Mouse (Mus musculus) heart, adult 2 months (tissue): ENCODE results near the gene Msi1. TPM values are rescaled to one million over a fixed set of nuclear protein-coding genes. Genes with fewer than 3 reads are reported as not detected.

ENCODE experiments used
- DNase-seq, 2 experiments: peaks; one replicate each; pipeline ENCODE4 v3.0.0; 2021
- H3K27ac ChIP-seq: fragments of 200-600 bp; 2 replicates; pipeline ENCODE4 v1.8.1; 2022
- H3K27me3 ChIP-seq: fragments of 200-500 bp; 2 replicates; pipeline ENCODE4 v1.6.1; 2012; ENCODE audit warnings: mild to moderate bottlenecking, low read length, inconsistent platforms, mixed read lengths; ENCODE audit not compliant: control insufficient read depth, insufficient read depth
- H3K36me3 ChIP-seq: fragments of 200-500 bp; 2 replicates; pipeline ENCODE4 v1.6.1; 2012; ENCODE audit warnings: low read length, inconsistent platforms; ENCODE audit not compliant: control insufficient read depth, insufficient read depth
- H3K4me1 ChIP-seq: fragments of 200-500 bp; 2 replicates; pipeline ENCODE4 v1.6.1; 2011; ENCODE audit warnings: low read length; ENCODE audit not compliant: control insufficient read depth, insufficient read depth
- H3K4me3 ChIP-seq: fragments of 200-600 bp; 2 replicates; pipeline ENCODE4 v1.8.1; 2022
- H3K79me2 ChIP-seq: fragments of 200-500 bp; replicated peaks from 2 replicates; pipeline ENCODE4 v1.6.1; 2012; ENCODE audit warnings: mild to moderate bottlenecking, inconsistent platforms, low read length, moderate library complexity, mixed read lengths; ENCODE audit not compliant: control insufficient read depth, insufficient read depth
- H3K9ac ChIP-seq: fragments of 200-500 bp; 2 replicates; pipeline ENCODE4 v1.6.1; 2012; ENCODE audit warnings: low read depth, mild to moderate bottlenecking, control low read depth, inconsistent platforms, low read length, mixed read lengths
- CTCF ChIP-seq: fragments of 200-600 bp; IDR thresholded peaks from 2 replicates; pipeline ENCODE4 v1.8.1; 2022; ENCODE audit warnings: antibody characterized with exemption, mild to moderate bottlenecking, moderate library complexity
- EP300 ChIP-seq: fragments of 200-500 bp; IDR thresholded peaks from 2 replicates; pipeline ENCODE4 v1.6.1; 2011; ENCODE audit warnings: low read depth, low read length, control low read depth; ENCODE audit not compliant: insufficient read depth
- POLR2A ChIP-seq: fragments of 200-500 bp; IDR thresholded peaks from 2 replicates; pipeline ENCODE4 v1.6.1; 2011; ENCODE audit warnings: mild to moderate bottlenecking, low read depth, low read length, control low read depth; ENCODE audit not compliant: insufficient read depth
- WGBS: fragments of 180-500 bp; shearing (Covaris S2); methylation state at CpG from one replicate; pipeline ENCODE4 v1.1.7; 2018; 5-methylcytosine and 5-hydroxymethylcytosine counted together
- intact Hi-C: fragments of 180-260 bp; cut with DNase I; formaldehyde crosslinking; loops from one replicate; pipeline ENCODE4 v1.15.1; 2025
- polyA plus RNA-seq: library from polyadenylated mRNA; depleted of rRNA; stranded (reverse); fragments of >200 nt; gene quantifications from 2 replicates; pipeline ENCODE4 v1.2.3, GENCODE M21; 2012
- total RNA-seq, 2 experiments: library from RNA; stranded (reverse); gene quantifications; 2 replicates each; pipeline ENCODE4 v1.2.3; 2021

The Msi1 gene
- total and polyA plus RNA-seq, 3 experiments: 0.55 to 0.99 (median 0.61) TPM

- intact Hi-C loops: no loop called here
- peak in 1 of 2 experiments; percentile 70 for DNase-seq
- no peak overlapping the region for H3K9ac ChIP-seq
- no peaks in the 10 kb centered on the region for H3K79me2 ChIP-seq
- no peak overlapping the region for H3K4me3 ChIP-seq
- no peak overlapping the region for H3K27ac ChIP-seq
- H3K4me1 ChIP-seq: peaks cover 2% of the 10 kb centered on the region; the same call in 1 of the 2 replicates
- H3K36me3 ChIP-seq: no peaks in the 10 kb centered on the region
- no peaks in the 10 kb centered on the region for H3K27me3 ChIP-seq
- 31% methylated on average over 20 of the region's 20 CpGs for WGBS
- TF ChIP-seq EP300 (no peak), CTCF (peak; percentile 92)
Observed at GRCm38 (mm10) chr5:115470766-115471531, 41.5 kb downstream of the Msi1 start.

DNA sequence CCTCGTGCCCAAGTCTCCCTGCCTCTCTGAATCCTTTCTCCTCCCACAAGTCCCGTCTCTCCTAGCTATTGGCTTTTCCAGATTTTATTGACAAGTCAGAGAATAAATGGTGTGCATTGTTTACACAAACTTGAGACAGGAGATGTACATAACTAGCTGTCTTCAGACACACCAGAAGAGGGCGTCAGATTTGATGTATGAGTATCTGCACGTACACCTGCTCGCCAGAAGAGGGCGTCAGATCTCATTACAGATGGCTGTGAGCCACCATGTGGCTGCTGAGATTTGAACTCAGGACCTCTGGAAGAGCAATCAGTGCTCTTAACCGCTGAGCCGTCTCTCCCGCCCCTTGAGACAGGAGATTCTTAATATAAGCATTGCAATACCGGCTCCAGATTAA lies 43.8 kb downstream of the Msi1 start:
- Histone ChIP-seq H3K4me1 (peaks cover 2% of the 10 kb centered on the region; the same call in 1 of the 2 replicates), H3K9ac (no peak overlapping the region), H3K4me3 (no peak overlapping the region), H3K27me3 (no peaks in the 10 kb centered on the region), H3K27ac (no peak overlapping the region), H3K36me3 (no peaks in the 10 kb centered on the region), H3K79me2 (no peaks in the 10 kb centered on the region)
- 0 out of 2 replicates have a peak, but pooled peaks have one; percentile 18 for TF ChIP-seq CTCF
- no peak for TF ChIP-seq POLR2A
- intact Hi-C loops: no loop called here
- DNase-seq: no peak
- 68% methylated on average over 10 of the region's 10 CpGs for WGBS

DNA sequence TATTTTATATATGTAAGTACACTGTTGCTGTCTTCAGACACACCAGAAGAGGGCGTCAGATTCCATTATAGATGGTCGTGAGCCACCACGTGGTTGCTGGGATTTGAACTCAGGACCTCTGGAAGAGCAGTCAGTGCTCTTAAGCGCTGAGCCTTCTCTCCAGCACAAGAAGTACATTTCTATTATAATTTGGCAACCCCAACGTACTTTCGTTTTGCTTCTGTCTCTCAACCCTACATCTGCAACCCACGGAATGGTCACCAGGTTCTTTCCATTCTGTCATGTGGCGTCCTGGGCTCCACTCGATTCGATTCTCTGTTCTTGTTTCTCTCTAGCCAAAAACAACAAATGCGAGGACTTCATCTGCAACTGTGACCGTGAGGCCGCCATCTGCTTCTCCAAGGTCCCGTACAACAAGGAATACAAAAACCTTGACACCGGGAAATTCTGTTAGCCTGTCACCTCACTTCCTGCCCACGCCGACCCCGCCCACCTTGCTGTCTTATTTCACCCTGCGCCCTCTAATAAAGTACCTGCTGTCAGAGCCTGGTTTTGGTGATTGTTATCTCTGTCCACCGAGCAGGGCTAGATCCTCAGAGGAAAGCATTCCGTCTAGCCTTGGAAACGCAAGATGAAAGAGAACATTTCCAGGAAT lies 44.9 kb downstream of the Msi1 start:
- Histone ChIP-seq H3K27ac (no peak overlapping the region), H3K9ac (no peak overlapping the region), H3K79me2 (no peaks in the 10 kb centered on the region), H3K4me1 (peaks cover 2% of the 10 kb centered on the region; the same call in 1 of the 2 replicates), H3K27me3 (no peaks in the 10 kb centered on the region), H3K36me3 (no peaks in the 10 kb centered on the region), H3K4me3 (no peak overlapping the region; the same call in 1 of the 2 replicates)
- intact Hi-C loops: no loop called here
- TF ChIP-seq POLR2A: no peak
- no peak for TF ChIP-seq EP300
- TF ChIP-seq CTCF: no peak
- no peak for DNase-seq
- 38% methylated on average over 22 of the region's 22 CpGs for WGBS

DNA sequence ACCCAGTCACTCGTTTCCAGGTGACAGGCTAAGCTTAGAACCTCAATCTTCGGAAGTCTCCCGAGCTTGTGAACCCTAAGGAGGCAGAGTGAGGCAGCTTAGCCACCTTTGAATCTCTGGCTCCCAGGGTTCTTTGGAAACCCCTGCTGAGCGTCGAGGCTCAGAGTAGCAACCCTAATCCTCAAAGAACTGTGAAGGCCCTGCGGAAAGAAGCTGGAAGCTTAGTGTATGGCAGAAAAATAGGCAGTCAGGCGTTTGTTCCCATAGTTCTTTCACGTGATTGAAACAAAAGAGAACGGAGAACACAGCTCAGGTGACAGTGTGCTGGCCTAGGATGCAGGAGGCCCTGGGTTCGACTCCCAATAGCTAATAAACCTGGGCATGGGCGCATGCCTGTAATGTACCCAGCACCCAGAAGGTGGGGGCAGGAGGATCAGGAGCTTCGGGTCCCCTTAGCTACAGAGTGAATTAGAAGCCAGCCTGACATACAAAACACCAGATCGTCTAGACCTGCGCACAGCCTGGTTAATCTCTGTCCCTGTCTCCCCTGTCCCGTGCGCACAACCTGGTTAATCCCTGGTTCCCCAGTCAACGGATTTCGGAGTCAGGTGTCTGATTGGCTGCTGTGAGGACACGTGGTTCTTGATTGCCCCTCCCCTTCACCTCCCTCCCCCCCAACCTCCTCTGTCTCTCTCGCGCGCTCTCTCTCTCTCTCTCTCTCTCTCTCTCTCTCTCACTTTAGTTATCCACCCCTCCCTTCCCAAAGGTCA lies 46.1 kb downstream of the Msi1 start:
- peak overlapping the region; percentile 60 for H3K9ac ChIP-seq
- H3K27ac ChIP-seq: no peak overlapping the region
- H3K4me1 ChIP-seq: peaks cover 2% of the 10 kb centered on the region; the same call in 1 of the 2 replicates
- peak overlapping the region; percentile 33; the same call in 1 of the 2 replicates for H3K4me3 ChIP-seq
- TF ChIP-seq EP300 (no peak), CTCF (no peak), POLR2A (peak; percentile 44; the same call in 1 of the 2 replicates)
- no peaks in the 10 kb centered on the region for H3K36me3 ChIP-seq
- DNase-seq: peak in 1 of 2 experiments; percentile 40
- no peaks in the 10 kb centered on the region for H3K79me2 ChIP-seq
- H3K27me3 ChIP-seq: no peaks in the 10 kb centered on the region
- WGBS: 19% methylated on average over 22 of the region's 22 CpGs
- intact Hi-C loops: no loop called here

GRCm38 (mm10) chr5:115476107-115476727 lies 46.8 kb downstream of the Msi1 start:
- DNase-seq: no peak
- Histone ChIP-seq H3K4me1 (peaks cover 2% of the 10 kb centered on the region; the same call in 1 of the 2 replicates), H3K79me2 (no peaks in the 10 kb centered on the region), H3K27me3 (no peaks in the 10 kb centered on the region), H3K9ac (peak overlapping the region; percentile 23; the same call in 1 of the 2 replicates), H3K4me3 (no peak overlapping the region), H3K27ac (no peak overlapping the region), H3K36me3 (no peaks in the 10 kb centered on the region)
- TF ChIP-seq EP300 (no peak), POLR2A (peak; percentile 37; the same call in 1 of the 2 replicates), CTCF (no peak)
- intact Hi-C loops: no loop called here
- WGBS: 47% methylated on average over 12 of the region's 12 CpGs
